Mouse (Mus musculus): ENCODE results near the gene Rnft2.

GRCm38 (mm10) chr5:118223142-118223757 is 21.7 kb downstream of the Rnft2 start:
- TF ChIP-seq POLR2A (IDR thresholded peaks at IDR 0.05; ENCODE audit: borderline replicate concordance, insufficient read depth, low read length) (no peak), CTCF (IDR thresholded peaks at IDR 0.05; ENCODE audit: borderline replicate concordance, insufficient read depth, low read depth, low read length) (no peak)

Data from cerebellum, adult 2 months (tissue).